ENCODE assay signal across 7 mouse cellular contexts in genomic region chr14:25555291-25555781, GRCm38 (mm10).
A peak's percentile ranks its signal among the peaks of the same experiment; 100 is the strongest.
DNase-seq lines count a peak whose midpoint lies in the region; ATAC-seq lines count a peak whose summit lies in the region.

No protein-coding gene starts in this region.

- DNase-seq in right cerebral cortex, postnatal 4 days, result peak; percentile 36
- DNase-seq in right cerebral cortex, adult 2 months (ENCODE audit: low spot score in 2 of 2), result no peak
- DNase-seq in kidney, postnatal 36 days, result peak; percentile 51 to 56
- peak; percentile 64 for DNase-seq in testis, postnatal 10 days (ENCODE audit: low spot score)
- no peak for DNase-seq in spleen, postnatal 14 days (ENCODE audit: low spot score in 2 of 2)
- no peak for DNase-seq in layer of hippocampus, adult 11-12 months (ENCODE audit: low spot score)

- no peak overlapping the region for H3K9ac ChIP-seq in embryonic facial prominence, embryonic 15.5 days

- H3K36me3 ChIP-seq in embryonic facial prominence, embryonic 15.5 days, result no peaks in the 10 kb centered on the region; the same call in 1 of the 2 replicates

- peaks cover 61% of the 10 kb centered on the region for H3K4me1 ChIP-seq in embryonic facial prominence, embryonic 15.5 days

- no peaks in the 10 kb centered on the region for H3K9me3 ChIP-seq in embryonic facial prominence, embryonic 15.5 days (replicated peaks)

- WGBS in embryonic facial prominence, embryonic 15.5 days, result 10% methylated on average over 10 of the region's 10 CpGs

- H3K4me2 ChIP-seq in embryonic facial prominence, embryonic 15.5 days (replicated peaks), result 0 out of 2 replicates have a peak overlapping the region, but pooled peaks have one; percentile 1

- H3K4me3 ChIP-seq in embryonic facial prominence, embryonic 15.5 days (replicated peaks), result no peak overlapping the region

- no peaks in the 10 kb centered on the region for H3K27me3 ChIP-seq in embryonic facial prominence, embryonic 15.5 days

- peak; percentile 22; the same call in 1 of the 2 replicates for ATAC-seq in embryonic facial prominence, embryonic 15.5 days (ENCODE audit: insufficient number of reproducible peaks, low FRiP score, low TSS enrichment, low read depth)

- H3K27ac ChIP-seq in embryonic facial prominence, embryonic 15.5 days (replicated peaks), result peak overlapping the region; percentile 17

Comparison
In these comparisons a context has a peak if more than half of its experiments do, and no peak if none do; other contexts are left out.
1. DNase-seq: peak in right cerebral cortex, postnatal 4 days (single experiment), kidney, postnatal 36 days (2 of 2) and testis, postnatal 10 days (single experiment); none in right cerebral cortex, adult 2 months (0 of 2), spleen, postnatal 14 days (0 of 2) and layer of hippocampus, adult 11-12 months (single experiment).